ENCODE assay signal across 28 mouse cellular contexts in genomic region chr6:121385397-121385796, GRCm38 (mm10). TPM values are rescaled to one million over a fixed set of nuclear protein-coding genes. Genes with fewer than 3 reads are reported as not detected.
A peak's percentile ranks its signal among the peaks of the same experiment; 100 is the strongest.
DNase-seq lines count a peak whose midpoint lies in the region; ATAC-seq lines count a peak whose summit lies in the region.
"Had no signal": no experiment of that assay in that cellular context is flagged by ENCODE, and none has a peak within 500 bp of the region (broad histone marks: within the 10 kb centered on the region; RNA-seq: fewer than 3 reads in every experiment).

No protein-coding gene starts in this region.

- H3K27ac ChIP-seq in intestine, embryonic 16.5 days (ENCODE audit: low read length), result no peak overlapping the region
- H3K27ac ChIP-seq: embryonic facial prominence, embryonic 12.5 days; embryonic facial prominence, embryonic 15.5 days; gastrocnemius, adult 2 months; heart, embryonic 15.5 days; hindbrain, embryonic 14.5 days; hindbrain, postnatal 0 days had no signal

- DNase-seq in A20 (ENCODE audit: low read depth, low spot score), result peak; percentile 17
- DNase-seq in layer of hippocampus, postnatal 10 days (ENCODE audit: low spot score in 2 of 2), result no peak
- DNase-seq in ovary, postnatal 10 days (ENCODE audit: low spot score), result no peak
- DNase-seq in left cerebral cortex, adult 8-10 months (ENCODE audit: low spot score in 2 of 2), result no peak
- DNase-seq: adrenal gland, postnatal 10 days; cerebellum, adult 11-12 months; cerebellum, adult 9-10 months; cerebellum, postnatal 14 days; forebrain, postnatal 0 days; gastrocnemius, adult 2 months; gastrocnemius, postnatal 14 days; heart, adult 18-20 months; heart, postnatal 10 days; heart, postnatal 36 days had no signal

- peak; percentile 53 for ATAC-seq in common myeloid progenitor, adult 5-6 weeks (replicated peaks; ENCODE audit: low read depth, poor library complexity, severe bottlenecking)
- peak; percentile 47 for ATAC-seq in megakaryocyte, adult 5-6 weeks (ENCODE audit: poor library complexity, severe bottlenecking)
- ATAC-seq in intestine, embryonic 16.5 days, result no peak
- ATAC-seq: forebrain, embryonic 14.5 days; forebrain, postnatal 0 days; hindbrain, postnatal 0 days; inflammation-experienced regulatory T-cells, adult 6 months; Patski had no signal

- no peak overlapping the region for H3K9ac ChIP-seq in intestine, embryonic 16.5 days (ENCODE audit: low read depth, low read length)
- H3K9ac ChIP-seq: embryonic facial prominence, embryonic 12.5 days; embryonic facial prominence, embryonic 15.5 days; forebrain, postnatal 0 days; heart, embryonic 12.5 days; heart, embryonic 15.5 days; hindbrain, embryonic 14.5 days had no signal

- H3K4me1 ChIP-seq in intestine, embryonic 16.5 days (ENCODE audit: control insufficient read depth, insufficient read depth, low read length), result no peaks in the 10 kb centered on the region
- H3K4me1 ChIP-seq: heart, embryonic 12.5 days; heart, embryonic 15.5 days had no signal

- no peak overlapping the region for H3K4me2 ChIP-seq in intestine, embryonic 16.5 days (ENCODE audit: low read depth, low read length)
- H3K4me2 ChIP-seq: embryonic facial prominence, embryonic 12.5 days; embryonic facial prominence, embryonic 15.5 days; heart, embryonic 12.5 days; heart, embryonic 15.5 days; hindbrain, embryonic 14.5 days had no signal

- H3K9me3 ChIP-seq in intestine, embryonic 16.5 days (ENCODE audit: control insufficient read depth, low read length), result no peaks in the 10 kb centered on the region
- H3K9me3 ChIP-seq: embryonic facial prominence, embryonic 12.5 days; embryonic facial prominence, embryonic 15.5 days; heart, embryonic 12.5 days; heart, embryonic 15.5 days had no signal

- no peaks in the 10 kb centered on the region for H3K27me3 ChIP-seq in intestine, embryonic 16.5 days (replicated peaks; ENCODE audit: control insufficient read depth, insufficient read depth, low read length)

- 72% methylated on average over 3 of the region's 3 CpGs for WGBS in intestine, embryonic 16.5 days

- H3K36me3 ChIP-seq in intestine, embryonic 16.5 days (ENCODE audit: control insufficient read depth, insufficient read depth, low read length), result no peaks in the 10 kb centered on the region
- H3K36me3 ChIP-seq: embryonic facial prominence, embryonic 12.5 days; embryonic facial prominence, embryonic 15.5 days; G1E; heart, embryonic 12.5 days; heart, embryonic 15.5 days had no signal

- H3K4me3 ChIP-seq in intestine, embryonic 16.5 days (ENCODE audit: low read length), result no peak overlapping the region
- H3K4me3 ChIP-seq: embryonic facial prominence, embryonic 12.5 days; embryonic facial prominence, embryonic 15.5 days; gastrocnemius, adult 2 months; heart, embryonic 12.5 days; heart, embryonic 15.5 days had no signal

RNA-seq across cellular contexts. Expression of gene Slc6a12, which starts 42.5 kb away (rescaled TPM):
- 0.10 TPM in 1 of 2 replicates, not detected in the other for total RNA-seq in common myeloid progenitor, adult 5-6 weeks (2017)
- 1.1 and 1.2 TPM in 2 replicates for total RNA-seq in megakaryocyte, adult 5-6 weeks (2015)
- 3.8 and 7.9 TPM in 2 replicates for total RNA-seq in megakaryocyte, adult 5-6 weeks (2017)
- total RNA-seq in layer of hippocampus, postnatal 10 days (2021), result 1 to 10 TPM; 2.1 to 4.3 TPM
- polyA plus RNA-seq in intestine, embryonic 16.5 days (2015; fragmentation: Nextera tagmentation; extraction: Ambion mirVana), result 0.06 and 0.22 TPM in 2 replicates
- total RNA-seq in left cerebral cortex, adult 8-10 months (2022), result 1 to 10 TPM in 3 of 4 experiments, under 1 TPM in 1; 0.88 to 1.6 (median 1.4) TPM
- total RNA-seq: G1E; heart, adult 18-20 months; heart, postnatal 10 days; heart, postnatal 36 days had no signal
- polyA plus RNA-seq: embryonic facial prominence, embryonic 12.5 days; embryonic facial prominence, embryonic 15.5 days; G1E; heart, embryonic 12.5 days; heart, embryonic 15.5 days; hindbrain, embryonic 11.5 days; inflammation-experienced regulatory T-cells, adult 6 months had no signal
